Mouse (Mus musculus) kidney, postnatal 14 days (tissue): Measurements from ENCODE around the gene Tespa1.
A peak's percentile ranks its signal among the peaks of the same experiment; 100 is the strongest.
"Not testable (repeated sequence)": the region's sequence is repeated elsewhere in the genome, so short reads cannot be mapped to it uniquely, and the experiment has no call there.

Experiments
- DNase-seq: peaks from one replicate; pipeline ENCODE4 v3.0.0; 2022; ENCODE audit warnings: mixed read lengths

Tespa1 gene

DNA sequence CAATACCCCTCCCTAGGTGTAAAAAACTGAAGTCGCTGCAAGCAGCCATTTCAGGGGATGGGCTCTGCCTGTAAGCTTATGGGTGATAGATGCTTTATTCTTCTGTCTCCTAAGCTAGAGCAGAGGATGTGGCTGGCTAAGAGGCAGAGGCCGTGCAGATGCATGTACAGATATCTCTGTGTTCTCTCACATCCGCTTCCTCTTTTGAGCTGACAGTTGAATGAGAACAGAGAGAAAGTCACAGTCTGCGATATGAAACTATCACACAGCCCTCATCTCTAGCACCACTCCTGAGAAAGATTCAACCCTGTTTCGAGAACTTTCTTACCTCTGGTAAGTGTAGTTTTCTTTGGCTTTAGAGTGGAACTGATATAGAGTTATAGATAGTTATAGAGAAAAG lies at the start of gene Tespa1:
Gene Tespa1 (plus strand): TSS at position 234 of the 400 bp plus-strand sequence.
- no peak for DNase-seq

DNA sequence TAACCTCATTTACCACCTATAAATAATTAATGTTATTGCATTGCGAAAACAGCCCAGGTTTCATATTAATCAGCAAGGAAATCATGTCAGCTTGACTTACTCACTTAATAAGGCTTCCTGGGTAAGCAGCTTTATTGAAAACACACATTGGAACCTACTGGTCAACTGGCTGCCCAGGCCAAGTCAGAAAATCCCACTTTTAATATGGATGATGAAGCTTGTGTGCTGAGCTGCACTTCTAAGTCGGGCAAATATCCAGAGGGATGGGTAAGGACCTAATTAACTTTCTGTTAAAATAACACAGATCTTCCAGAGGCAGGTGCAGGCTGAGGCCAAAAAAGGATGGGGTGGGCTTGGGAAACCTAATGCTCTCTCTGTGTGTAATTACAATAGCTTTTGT lies 46.9 kb upstream of the Tespa1 start:
- no peak for DNase-seq

DNA sequence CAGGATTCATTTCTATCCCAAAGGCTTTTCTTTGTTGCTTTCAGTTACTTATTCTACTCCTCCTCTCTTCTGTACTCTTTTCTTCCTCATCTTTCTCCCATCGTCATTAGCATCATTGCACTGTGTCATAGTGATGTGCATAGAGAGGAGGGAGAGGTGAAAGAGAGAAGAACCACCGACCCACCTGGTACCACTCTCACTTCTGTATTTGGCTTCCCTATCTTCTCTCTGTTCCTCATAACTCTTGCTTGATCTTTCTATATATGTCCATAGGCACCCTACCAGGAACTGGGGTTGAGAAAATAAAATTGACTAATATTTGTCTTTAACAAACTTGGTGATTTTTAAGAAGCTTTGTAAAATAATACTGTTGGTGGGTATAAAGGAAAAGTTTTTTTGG lies 46.2 kb upstream of the Tespa1 start:
- DNase-seq: no peak

DNA sequence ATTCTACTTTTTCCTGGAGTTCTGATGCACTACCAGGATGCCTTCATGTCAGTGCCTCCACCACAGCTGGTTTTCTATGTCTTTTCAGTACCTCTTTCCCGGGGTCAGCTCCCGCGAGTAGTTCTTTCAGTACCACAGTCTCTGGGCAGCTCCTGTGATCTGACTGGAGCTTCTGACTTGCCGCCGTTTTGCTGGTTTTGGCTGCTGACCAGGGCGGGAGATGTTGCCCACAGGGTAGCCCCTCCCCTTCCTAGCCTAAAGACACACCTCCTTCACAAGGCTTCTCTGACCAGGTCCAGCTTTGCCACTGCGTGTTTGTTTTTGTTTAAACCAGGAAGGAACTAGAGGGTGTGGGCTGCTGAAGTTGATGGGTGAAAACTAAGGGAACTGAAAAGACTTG lies 42.6 kb upstream of the Tespa1 start, which contains the start of gene Neurod4:
Gene Neurod4 (minus strand): TSS at position 175 of the 400 bp plus-strand sequence.
- peak; percentile 5 for DNase-seq

DNA sequence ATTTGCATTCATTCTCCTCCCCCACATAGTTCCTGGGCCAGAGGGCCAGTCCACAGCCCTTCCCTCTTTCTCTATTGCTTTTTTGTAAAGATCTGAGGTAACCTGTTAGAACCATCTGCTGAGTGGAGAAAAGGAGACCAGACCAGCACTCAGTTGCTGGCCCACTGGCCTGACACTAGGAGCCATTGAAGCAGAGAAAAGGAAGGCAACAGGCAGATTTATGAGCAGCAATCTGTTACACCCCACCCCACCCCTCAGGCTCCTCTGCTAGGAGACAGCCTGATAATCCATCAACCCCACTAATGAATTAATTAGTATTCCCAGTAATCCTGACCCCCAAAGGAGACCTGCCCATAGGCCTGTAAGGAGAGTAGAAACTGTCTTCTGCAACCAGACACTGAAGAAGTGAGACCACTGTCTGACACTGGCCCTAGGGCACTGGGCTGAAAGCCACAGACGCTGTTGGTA lies 40.7 kb upstream of the Tespa1 start:
- no peak for DNase-seq

DNA sequence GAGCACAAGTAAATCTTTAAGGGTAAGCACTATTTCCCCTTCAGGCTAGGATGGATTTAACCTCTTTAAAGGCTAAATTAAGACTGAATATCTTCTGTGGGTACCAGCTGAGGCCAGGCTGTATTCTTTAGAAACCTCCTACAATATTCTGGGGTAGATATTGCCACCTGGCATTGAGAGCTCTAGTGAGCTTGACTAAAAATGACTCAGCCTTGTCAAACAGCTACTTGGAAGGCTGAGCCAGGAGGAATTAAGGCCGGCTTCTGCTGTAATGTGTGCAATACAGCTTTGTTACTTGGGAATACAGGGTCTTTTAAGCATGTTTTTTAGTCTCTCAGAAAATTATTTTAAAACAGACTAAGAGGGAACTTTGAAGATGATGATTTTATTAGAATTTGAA lies 35.5 kb upstream of the Tespa1 start:
- no peak for DNase-seq

DNA sequence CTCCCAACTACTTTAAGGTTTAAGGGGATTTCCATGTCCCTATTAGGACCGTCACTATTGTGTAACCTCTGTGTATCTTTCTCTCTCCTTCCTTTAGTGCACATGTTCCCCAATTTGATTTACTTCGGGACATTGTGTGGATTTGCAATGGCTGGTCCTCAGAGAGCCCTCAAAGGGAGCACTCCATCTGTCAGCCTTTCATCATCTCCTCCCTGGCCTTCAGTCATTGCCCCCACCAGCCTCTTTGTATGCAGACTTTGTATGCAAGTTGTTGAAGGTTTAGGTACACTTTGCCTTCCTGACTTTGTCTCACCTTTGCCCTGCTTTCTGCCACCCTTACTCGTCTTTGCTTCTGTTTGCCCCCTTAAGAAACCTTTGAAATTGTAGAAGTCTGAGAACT lies 34.7 kb upstream of the Tespa1 start:
- DNase-seq: no peak

GRCm38 (mm10) chr10:130293741-130294408 lies 28.8 kb upstream of the Tespa1 start:
- DNase-seq: no peak

DNA sequence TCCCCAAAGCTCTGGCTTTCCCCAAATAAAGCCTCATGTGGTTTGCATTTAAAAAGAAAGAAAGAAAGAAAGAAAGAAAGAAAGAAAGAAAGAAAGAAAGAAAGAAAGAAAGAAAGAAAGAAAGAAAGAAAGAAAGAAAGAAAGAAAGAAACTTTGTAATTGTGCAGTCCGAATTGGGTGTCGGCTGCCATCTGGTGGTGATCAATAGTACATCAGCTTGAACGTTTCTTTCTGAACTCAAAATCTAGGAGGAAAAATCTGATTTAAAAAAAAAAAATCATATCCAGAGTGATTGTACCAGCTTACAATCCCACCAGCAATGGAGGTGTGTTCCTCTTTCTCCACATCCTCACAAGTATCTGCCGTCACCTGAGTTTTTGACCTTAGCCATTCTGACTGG lies 23.9 kb upstream of the Tespa1 start:
- DNase-seq: not testable (repeated sequence)

GRCm38 (mm10) chr10:130304138-130304537 lies 18.5 kb upstream of the Tespa1 start:
- DNase-seq: not testable (repeated sequence)

DNA sequence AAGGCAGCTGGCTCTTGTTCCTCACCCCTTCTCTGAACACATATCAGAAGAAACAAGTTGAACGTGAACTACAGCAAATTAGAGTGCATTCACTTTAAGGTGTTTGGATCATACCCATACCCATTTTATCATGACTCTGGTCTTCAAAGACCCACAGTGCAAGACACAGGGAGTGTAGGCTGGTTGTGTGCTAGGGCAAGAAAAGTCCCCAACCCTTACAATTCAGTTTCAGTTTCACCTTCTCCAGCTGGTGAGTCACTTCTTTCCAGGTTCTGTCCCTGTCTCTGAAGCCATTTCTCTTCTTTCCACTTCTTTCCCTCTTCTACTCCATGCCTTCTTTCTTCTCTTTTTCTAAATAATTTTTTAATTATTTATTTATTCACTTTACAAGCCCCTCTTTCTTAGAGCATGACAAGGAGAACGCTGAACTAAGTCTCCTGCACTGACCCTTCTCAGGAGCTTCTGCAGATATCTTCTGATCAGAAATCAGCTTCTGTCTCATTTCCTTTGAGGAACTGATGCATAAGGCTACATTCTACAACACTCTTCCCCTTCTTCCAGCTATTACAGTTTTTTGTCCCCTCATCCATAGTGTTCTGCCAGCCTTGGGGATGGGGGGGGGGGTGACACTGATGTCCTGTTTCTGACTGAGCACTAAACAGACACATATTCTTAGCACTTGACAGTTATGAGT lies 11.0 kb upstream of the Tespa1 start:
- no peak for DNase-seq

GRCm38 (mm10) chr10:130313531-130313930 lies 9.1 kb upstream of the Tespa1 start:
- peak; percentile 2 for DNase-seq

GRCm38 (mm10) chr10:130314110-130314829 lies 8.4 kb upstream of the Tespa1 start:
- DNase-seq: peak; percentile 1

DNA sequence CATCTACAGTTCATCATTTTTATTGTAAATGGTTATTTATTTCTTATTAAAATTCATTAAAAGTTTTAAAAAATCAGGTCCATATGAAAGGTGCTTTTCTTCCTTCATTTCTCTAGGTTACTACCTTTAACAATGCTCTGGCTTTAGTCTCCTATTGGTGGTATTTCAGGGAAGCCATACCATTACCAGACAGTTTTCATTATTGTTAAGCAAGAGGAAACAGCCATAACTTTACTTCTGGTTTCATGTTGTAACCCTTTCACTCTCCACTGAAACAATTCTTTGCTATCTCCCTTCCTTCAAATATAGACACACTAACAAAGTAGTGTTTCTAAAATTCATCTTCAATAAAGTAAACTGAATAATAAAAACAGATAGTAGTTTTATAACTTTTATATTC lies 6.8 kb upstream of the Tespa1 start:
- no peak for DNase-seq

DNA sequence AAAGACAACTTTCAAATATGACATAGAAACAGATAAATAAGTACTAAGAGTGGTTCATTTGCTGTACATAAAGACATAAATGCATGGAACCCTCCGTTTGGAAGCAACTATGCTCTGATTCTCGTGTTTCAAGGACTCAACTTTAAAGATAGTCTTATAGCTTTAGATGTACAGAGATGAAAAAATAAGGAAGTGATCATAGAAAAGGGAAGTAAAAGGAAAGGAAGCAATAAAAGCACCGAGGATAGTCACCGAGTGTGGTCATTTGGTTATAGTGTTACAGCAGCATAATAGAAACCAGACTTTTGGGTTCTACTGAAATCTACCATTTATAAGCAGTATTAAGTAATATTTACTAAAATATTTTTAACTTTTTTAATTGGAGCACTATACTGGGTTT lies 4.0 kb upstream of the Tespa1 start:
- no peak for DNase-seq

DNA sequence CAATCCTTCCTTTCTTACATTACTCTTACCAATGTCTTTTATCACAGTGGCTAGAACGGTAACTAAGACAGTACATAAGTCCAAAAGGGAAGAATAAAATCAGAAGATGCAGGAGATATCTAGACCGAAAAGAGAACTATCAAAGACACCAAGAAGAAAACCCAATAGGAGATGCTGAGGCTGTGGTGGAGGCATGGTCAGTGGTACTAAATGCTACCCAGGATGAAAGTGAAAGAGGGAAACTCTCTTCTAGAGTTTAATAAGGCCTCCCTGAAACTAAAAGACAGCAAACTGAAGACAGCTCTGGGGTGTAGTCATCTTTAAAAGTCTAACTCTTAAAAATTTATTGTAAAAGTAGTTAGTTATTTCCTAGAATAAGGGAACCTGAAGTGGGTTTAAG lies 2.0 kb upstream of the Tespa1 start:
- no peak for DNase-seq

- DNase-seq: no peak
Observed at GRCm38 (mm10) chr10:130322062-130322461, 608 bp upstream of the Tespa1 start.

DNA sequence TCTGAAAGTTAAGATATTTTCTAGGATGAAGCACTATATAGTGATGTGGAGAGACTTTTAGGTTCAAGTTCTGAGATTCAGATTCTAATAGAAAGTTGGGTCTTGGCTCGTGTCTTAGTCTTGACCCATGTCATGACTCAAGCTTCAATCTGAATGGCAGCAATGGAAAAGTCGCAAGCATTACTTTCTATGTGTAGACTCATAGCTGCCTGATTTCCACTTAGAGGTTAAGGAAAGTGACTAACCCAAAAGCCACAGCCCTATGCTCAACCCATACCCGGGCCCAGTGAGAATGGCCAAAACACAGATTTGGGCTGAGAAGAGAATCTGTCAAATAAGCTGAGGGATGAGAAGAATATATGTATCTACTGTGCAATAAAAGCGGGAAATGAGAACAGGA lies 1.6 kb downstream of the Tespa1 start:
- no peak for DNase-seq

DNA sequence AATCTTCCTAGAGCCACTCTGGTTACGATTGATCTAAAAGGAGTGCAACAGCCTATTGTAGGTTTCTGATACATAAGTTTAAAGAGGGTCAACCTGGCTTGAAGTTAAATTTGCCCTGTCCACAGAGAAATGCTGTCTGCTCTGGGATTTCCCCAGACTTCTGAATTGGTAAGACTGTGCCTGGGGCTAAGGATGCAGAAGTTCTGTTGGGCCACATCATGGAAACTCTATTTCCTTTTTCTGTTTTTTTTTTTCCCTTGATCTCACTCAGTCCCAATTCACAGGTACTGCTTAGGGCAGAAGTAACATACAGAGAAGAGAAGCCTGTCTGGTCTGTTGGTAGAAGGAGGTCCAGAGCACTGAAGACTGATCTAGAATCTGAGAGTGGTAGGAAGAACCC lies 8.0 kb downstream of the Tespa1 start:
- DNase-seq: no peak

- no peak for DNase-seq
Observed at GRCm38 (mm10) chr10:130336385-130336784, 13.7 kb downstream of the Tespa1 start.

- DNase-seq: no peak
Observed at GRCm38 (mm10) chr10:130337581-130337980, 14.9 kb downstream of the Tespa1 start.

DNA sequence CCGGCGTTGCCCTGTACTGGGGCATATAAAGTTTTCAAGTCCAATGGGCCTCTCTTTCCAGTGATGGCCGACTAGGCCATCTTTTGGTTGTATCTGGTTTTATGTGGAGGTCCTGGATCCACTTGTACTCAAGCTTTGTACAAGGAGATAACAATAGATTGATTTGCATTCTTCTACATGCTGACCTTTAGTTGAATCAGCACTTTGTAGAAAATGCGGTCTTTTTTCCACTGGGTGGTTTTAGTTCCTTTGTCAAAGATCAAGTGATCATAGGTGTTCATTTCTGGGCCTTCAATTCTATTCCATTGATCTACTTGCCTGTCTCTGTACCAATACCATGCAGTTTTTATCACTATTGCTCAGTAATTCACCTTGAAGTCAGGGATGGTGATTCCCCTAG lies 17.4 kb downstream of the Tespa1 start:
- not testable (repeated sequence) for DNase-seq

- DNase-seq: no peak
Observed at GRCm38 (mm10) chr10:130344056-130344455, 21.4 kb downstream of the Tespa1 start.
